Mouse (Mus musculus) megakaryocyte, embryonic 14.5 days (primary cell): Measurements from ENCODE around the gene Taf8.

Experiments
- FLI1 ChIP-seq: IDR thresholded peaks from 2 replicates; pipeline ENCODE4 v1.6.1; 2012; ENCODE audit warnings: low read length, inconsistent platforms, mixed read lengths
- GATA1 ChIP-seq: IDR thresholded peaks from 3 replicates; pipeline ENCODE4 v1.6.1; 2012; ENCODE audit warnings: mixed read lengths, low read length, inconsistent platforms, borderline replicate concordance

DNA sequence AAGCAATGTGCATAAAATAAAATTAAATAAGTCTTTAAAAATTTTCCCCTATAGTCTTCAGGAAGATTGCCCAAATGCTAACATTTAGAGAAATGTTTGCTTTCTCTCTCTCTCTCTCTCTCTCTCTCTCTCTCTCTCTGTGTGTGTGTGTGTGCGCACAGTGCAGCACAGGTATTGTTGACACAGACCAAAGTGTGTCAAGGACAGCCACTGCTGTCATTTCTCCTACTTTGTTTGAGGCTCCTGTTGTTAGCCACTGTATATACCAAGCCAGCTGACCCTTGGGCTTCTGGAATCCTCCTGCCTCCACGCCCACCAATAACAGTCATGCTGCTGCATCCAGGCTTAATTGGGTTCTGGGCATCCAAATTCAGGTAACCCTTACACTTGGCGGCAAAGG is 36.0 kb upstream of the Taf8 start:
- TF ChIP-seq GATA1, result no peak
- TF ChIP-seq FLI1, result no peak
